In genomic region chr14:80215960-80216552, GRCm38 (mm10) we compare ENCODE assay signal across 8 mouse cellular contexts.
DNase-seq lines count a peak whose midpoint lies in the region; ATAC-seq and TF ChIP-seq lines count a peak whose summit lies in the region.

No protein-coding gene starts in this region.

- peak; percentile 65; the same call in 1 of the 2 replicates for ATAC-seq in embryonic facial prominence, embryonic 11.5 days (replicated peaks; ENCODE audit: insufficient number of reproducible peaks, low FRiP score, low TSS enrichment, low read depth)
- peak; percentile 69; the same call in 1 of the 2 replicates for ATAC-seq in limb, embryonic 13.5 days (ENCODE audit: low FRiP score, low read depth)
- ATAC-seq in neural tube, embryonic 11.5 days (ENCODE audit: insufficient read depth, low FRiP score, low TSS enrichment): 0 out of 2 replicates have a peak, but pooled peaks have one; percentile 56

- TF ChIP-seq CTCF in heart, adult 2 months (IDR thresholded peaks at IDR 0.05): peak; percentile 74

- no peak overlapping the region for H3K4me2 ChIP-seq in embryonic facial prominence, embryonic 11.5 days (ENCODE audit: low read depth, low read length)
- H3K4me2 ChIP-seq in limb, embryonic 13.5 days (replicated peaks): no peak overlapping the region
- no peak overlapping the region for H3K4me2 ChIP-seq in neural tube, embryonic 11.5 days (ENCODE audit: low read depth)

- no peak overlapping the region for H3K4me3 ChIP-seq in embryonic facial prominence, embryonic 11.5 days (ENCODE audit: low read depth, low read length)
- H3K4me3 ChIP-seq in heart, adult 2 months: no peak overlapping the region
- H3K4me3 ChIP-seq in limb, embryonic 13.5 days: no peak overlapping the region
- H3K4me3 ChIP-seq in neural tube, embryonic 11.5 days (ENCODE audit: low read depth, low read length): no peak overlapping the region

- no peak overlapping the region for H3K9ac ChIP-seq in embryonic facial prominence, embryonic 11.5 days (replicated peaks; ENCODE audit: low read length)
- no peak overlapping the region for H3K9ac ChIP-seq in heart, adult 2 months (ENCODE audit: low read depth, low read length)
- no peak overlapping the region for H3K9ac ChIP-seq in limb, embryonic 13.5 days
- no peak overlapping the region for H3K9ac ChIP-seq in neural tube, embryonic 11.5 days (ENCODE audit: low read length)

- no peak for TF ChIP-seq POLR2A in heart, adult 2 months (IDR thresholded peaks at IDR 0.05; ENCODE audit: insufficient read depth, low read depth, low read length)

- H3K9me3 ChIP-seq in embryonic facial prominence, embryonic 11.5 days (replicated peaks; ENCODE audit: control insufficient read depth, low read length): no peaks in the 10 kb centered on the region
- no peaks in the 10 kb centered on the region for H3K9me3 ChIP-seq in limb, embryonic 13.5 days
- H3K9me3 ChIP-seq in neural tube, embryonic 11.5 days (ENCODE audit: control insufficient read depth, low read length): no peaks in the 10 kb centered on the region

- no peaks in the 10 kb centered on the region for H3K4me1 ChIP-seq in embryonic facial prominence, embryonic 11.5 days (ENCODE audit: control insufficient read depth, insufficient read depth, low read length)
- H3K4me1 ChIP-seq in heart, adult 2 months (ENCODE audit: control insufficient read depth, insufficient read depth, low read length): no peaks in the 10 kb centered on the region
- no peaks in the 10 kb centered on the region for H3K4me1 ChIP-seq in limb, embryonic 13.5 days
- H3K4me1 ChIP-seq in neural tube, embryonic 11.5 days (ENCODE audit: control insufficient read depth, insufficient read depth, low read length): no peaks in the 10 kb centered on the region

- H3K36me3 ChIP-seq in embryonic facial prominence, embryonic 11.5 days (replicated peaks; ENCODE audit: control insufficient read depth, insufficient read depth, low read depth, low read length): no peaks in the 10 kb centered on the region
- no peaks in the 10 kb centered on the region for H3K36me3 ChIP-seq in heart, adult 2 months (ENCODE audit: control insufficient read depth, insufficient read depth, low read length)
- no peaks in the 10 kb centered on the region for H3K36me3 ChIP-seq in limb, embryonic 13.5 days
- H3K36me3 ChIP-seq in neural tube, embryonic 11.5 days (ENCODE audit: control insufficient read depth, insufficient read depth, low read length): no peaks in the 10 kb centered on the region

- intact Hi-C loops in heart, adult 2 months (cut with DNase I): loop anchor here (1.0 to 10.0 kb wide), 3 partner anchors 301 to 601 kb away; no protein-coding TSS in a partner anchor

- H3K27me3 ChIP-seq in embryonic facial prominence, embryonic 11.5 days (ENCODE audit: control insufficient read depth, insufficient read depth, low read length): no peaks in the 10 kb centered on the region
- H3K27me3 ChIP-seq in heart, adult 2 months (ENCODE audit: control insufficient read depth, insufficient read depth, low read length): no peaks in the 10 kb centered on the region
- H3K27me3 ChIP-seq in limb, embryonic 13.5 days: no peaks in the 10 kb centered on the region; the same call in 1 of the 2 replicates
- no peaks in the 10 kb centered on the region for H3K27me3 ChIP-seq in neural tube, embryonic 11.5 days (ENCODE audit: control insufficient read depth, insufficient read depth, low read length)

- 13% methylated on average over 6 of the region's 6 CpGs for WGBS in embryonic facial prominence, embryonic 11.5 days
- 9% methylated on average over 6 of the region's 6 CpGs for WGBS in heart, adult 2 months
- 16% methylated on average over 6 of the region's 6 CpGs for WGBS in limb, embryonic 13.5 days
- 13% methylated on average over 6 of the region's 6 CpGs for WGBS in neural tube, embryonic 11.5 days

- H3K79me2 ChIP-seq in heart, adult 2 months (replicated peaks; ENCODE audit: control insufficient read depth, insufficient read depth, low read length): no peaks in the 10 kb centered on the region

- TF ChIP-seq EP300 in heart, adult 2 months (IDR thresholded peaks at IDR 0.05; ENCODE audit: insufficient read depth, low read depth, low read length): no peak

- DNase-seq in 3134 (ENCODE audit: extremely low read depth, insufficient read length, low spot score): peak; percentile 3
- peak; percentile 79 for DNase-seq in adrenal gland, postnatal 14 days
- peak; percentile 89 for DNase-seq in embryonic facial prominence, embryonic 11.5 days (ENCODE audit: low spot score)
- DNase-seq in heart, adult 2 months: peak; percentile 14 to 39
- peak; percentile 88 for DNase-seq in kidney, adult 9 months
- peak; percentile 77 for DNase-seq in neural tube, embryonic 11.5 days (ENCODE audit: low spot score)
- DNase-seq in urinary bladder, postnatal 14 days (ENCODE audit: low spot score): peak; percentile 70

- no peak overlapping the region for H3K27ac ChIP-seq in embryonic facial prominence, embryonic 11.5 days (replicated peaks; ENCODE audit: low read depth, low read length)
- H3K27ac ChIP-seq in heart, adult 2 months: no peak overlapping the region
- H3K27ac ChIP-seq in limb, embryonic 13.5 days: no peak overlapping the region
- H3K27ac ChIP-seq in neural tube, embryonic 11.5 days (ENCODE audit: low read depth, low read length): no peak overlapping the region

Comparison
In these comparisons a context has a peak if more than half of its experiments do, and no peak if none do; other contexts are left out.
1. DNase-seq: peak in every context shown above with its lines; median percentile 89 in embryonic facial prominence, embryonic 11.5 days; 88 in kidney, adult 9 months; 79 in adrenal gland, postnatal 14 days; 77 in neural tube, embryonic 11.5 days; 70 in urinary bladder, postnatal 14 days; 26 in heart, adult 2 months; 3 in 3134.